Mouse (Mus musculus): ENCODE measurements at regions not wholly inside any gene's neighbourhood (a gene's known extent, or its start where the extent isn't known, plus 50 kb on each side); places are given as distances from the start of the nearest gene placed in this dataset.

DNA sequence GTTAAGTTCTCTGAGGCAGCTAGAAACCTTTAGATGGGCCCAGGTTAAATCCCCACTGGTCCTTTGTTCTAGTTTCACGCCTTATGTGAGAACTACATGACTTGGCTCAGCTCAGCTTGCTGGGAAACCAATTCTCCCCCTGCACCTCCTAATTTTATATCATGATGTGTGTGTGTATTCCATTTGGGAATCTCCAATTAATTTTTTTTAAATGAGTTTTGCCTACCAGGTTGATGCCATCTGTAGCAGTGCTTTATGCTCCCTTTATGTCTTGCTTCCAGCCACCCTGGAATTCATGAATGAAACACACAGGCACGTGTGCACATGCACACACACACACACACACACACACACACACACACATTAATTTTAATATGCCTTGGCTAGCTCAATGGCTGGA is 180.0 kb upstream of the Gli3 start:
- DNase-seq (ENCODE audit: low read depth, low spot score), result no peak
- POLR2A ChIA-PET, result no interaction called here
- CTCF ChIA-PET, result interaction anchor here (1.2 kb wide), 1 partner anchor 85 kb away, joined by 3 read pairs; no protein-coding TSS in a partner anchor
- TF ChIP-seq CTCF (IDR thresholded peaks at IDR 0.05), result no peak
- H3K27me3 ChIP-seq, result no peaks in the 10 kb centered on the region
- ATAC-seq, result no peak
- in situ Hi-C loops (cut with MboI; ENCODE audit: low pct_unique_long_range_greater_than_20kb), result no loop called here

DNA sequence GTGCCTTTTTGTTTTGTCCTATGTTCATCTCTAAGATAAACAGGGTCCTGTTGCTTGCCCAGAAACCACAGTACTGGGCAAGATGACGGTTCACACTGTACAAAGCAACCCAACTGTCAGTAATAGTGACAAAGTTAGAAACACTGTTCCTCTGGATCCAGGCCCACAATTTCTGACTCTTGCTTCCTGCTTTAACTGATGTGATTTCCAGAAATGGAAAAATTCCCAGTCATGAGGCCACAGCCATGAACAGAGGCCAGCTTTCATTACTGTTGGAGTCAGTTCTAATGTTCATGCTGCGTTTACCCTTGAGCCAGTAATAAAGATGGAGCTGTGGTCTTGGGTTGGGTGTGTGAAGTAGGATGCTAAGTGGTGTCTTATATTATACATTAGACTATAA is 164.6 kb upstream of the Gli3 start:
- ATAC-seq (no peak), DNase-seq (ENCODE audit: low read depth, low spot score) (no peak)
- CTCF ChIA-PET, result no interaction called here
- TF ChIP-seq CTCF (IDR thresholded peaks at IDR 0.05), result no peak
- POLR2A ChIA-PET, result no interaction called here
- in situ Hi-C loops (cut with MboI; ENCODE audit: low pct_unique_long_range_greater_than_20kb), result no loop called here
- H3K27me3 ChIP-seq, result peaks cover 6% of the 10 kb centered on the region

DNA sequence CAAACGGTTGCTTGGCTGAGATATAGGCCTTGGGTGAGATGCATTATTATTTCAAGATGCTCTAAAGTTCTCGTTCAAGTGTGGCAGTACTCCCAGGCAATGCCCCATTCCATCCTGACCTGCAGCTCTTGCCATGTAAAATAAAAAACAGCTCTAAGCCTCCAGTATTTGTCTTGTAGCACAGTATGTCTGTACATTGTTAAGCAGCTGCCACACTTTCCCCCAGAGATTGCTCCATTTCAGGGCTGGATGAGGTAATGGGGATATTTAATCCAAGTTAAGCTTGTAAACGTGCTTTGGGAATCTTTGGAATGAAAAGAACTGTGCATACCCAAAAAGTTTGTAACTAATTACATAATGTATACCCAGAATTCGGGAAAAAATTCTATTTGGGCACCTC is 137.6 kb upstream of the Gli3 start:
- TF ChIP-seq CTCF (IDR thresholded peaks at IDR 0.05), result no peak
- CTCF ChIA-PET, result interaction anchor here (1.6 kb wide), 1 partner anchor 22 kb away, joined by 3 read pairs; no protein-coding TSS in a partner anchor
- H3K27me3 ChIP-seq, result no peaks in the 10 kb centered on the region
- ATAC-seq, result no peak
- no peak for DNase-seq (ENCODE audit: low read depth, low spot score)
- in situ Hi-C loops (cut with MboI; ENCODE audit: low pct_unique_long_range_greater_than_20kb), result no loop called here
- POLR2A ChIA-PET, result no interaction called here

DNA sequence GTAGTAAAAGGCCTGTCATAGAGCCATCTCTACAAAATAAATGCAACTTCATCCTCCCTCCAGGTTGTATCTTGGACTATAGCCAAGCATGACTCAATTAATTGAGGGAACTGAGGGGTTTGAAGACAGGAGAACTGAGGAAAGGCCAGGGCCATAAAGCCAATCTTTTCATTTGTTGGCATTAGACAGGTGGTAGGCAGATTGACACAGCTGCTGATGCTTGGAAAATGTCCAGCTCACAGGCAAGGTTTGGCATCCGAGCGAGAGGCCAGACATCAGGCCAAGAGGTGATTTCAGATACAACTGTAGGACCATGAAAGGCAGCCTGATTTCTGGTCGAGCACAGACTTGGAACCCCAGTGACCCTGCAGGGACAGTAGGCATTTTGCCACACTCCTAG is 136.9 kb upstream of the Gli3 start:
- TF ChIP-seq CTCF (IDR thresholded peaks at IDR 0.05), result no peak
- ATAC-seq (no peak), DNase-seq (ENCODE audit: low read depth, low spot score) (no peak)
- ChIA-PET POLR2A (no interaction called here), CTCF (interaction anchor here (1.6 kb wide), 1 partner anchor 21 kb away, joined by 3 read pairs; no protein-coding TSS in a partner anchor)
- H3K27me3 ChIP-seq, result no peaks in the 10 kb centered on the region
- in situ Hi-C loops (cut with MboI; ENCODE audit: low pct_unique_long_range_greater_than_20kb), result no loop called here

DNA sequence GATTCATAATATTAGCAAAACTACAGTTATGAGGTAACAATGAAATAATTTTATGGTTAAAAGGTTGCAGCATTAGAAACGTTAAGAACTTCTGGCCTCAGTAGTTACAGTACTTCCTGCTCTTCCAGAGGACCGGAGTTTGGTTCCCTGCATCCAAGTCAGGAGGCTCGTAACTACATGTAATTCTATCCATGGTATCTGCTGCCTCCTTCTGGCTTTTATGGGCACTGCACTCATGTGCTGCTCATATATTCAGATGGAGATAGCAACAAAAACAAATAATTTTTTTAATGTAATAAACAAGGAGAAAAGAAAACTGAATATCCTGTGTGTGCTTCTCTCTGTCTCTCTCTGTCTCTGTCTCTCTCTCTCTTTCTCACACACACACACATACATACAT is 133.5 kb upstream of the Gli3 start:
- in situ Hi-C loops (cut with MboI; ENCODE audit: low pct_unique_long_range_greater_than_20kb), result no loop called here
- ATAC-seq, result no peak
- TF ChIP-seq CTCF (IDR thresholded peaks at IDR 0.05), result peak; percentile 35
- H3K27me3 ChIP-seq, result no peaks in the 10 kb centered on the region
- POLR2A ChIA-PET, result no interaction called here
- CTCF ChIA-PET, result no interaction called here
- no peak for DNase-seq (ENCODE audit: low read depth, low spot score)

DNA sequence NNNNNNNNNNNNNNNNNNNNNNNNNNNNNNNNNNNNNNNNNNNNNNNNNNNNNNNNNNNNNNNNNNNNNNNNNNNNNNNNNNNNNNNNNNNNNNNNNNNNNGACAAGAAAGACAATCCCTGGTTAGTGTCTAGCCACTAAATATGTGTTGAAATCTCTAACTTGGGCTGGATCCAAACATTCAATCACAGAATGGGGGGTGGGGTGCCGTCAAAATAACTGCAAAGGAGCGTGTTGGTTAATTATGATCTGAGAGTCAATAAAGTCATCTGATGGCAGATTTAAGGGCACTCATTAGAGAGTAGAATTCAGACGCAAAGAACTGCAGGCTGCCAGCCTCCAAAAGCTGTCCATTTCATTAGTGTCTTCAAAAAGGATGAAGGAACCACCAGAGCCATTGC is 119.6 kb upstream of the Gli3 start:
- DNase-seq (ENCODE audit: low read depth, low spot score) (no peak), ATAC-seq (no peak)
- in situ Hi-C loops (cut with MboI; ENCODE audit: low pct_unique_long_range_greater_than_20kb), result no loop called here
- H3K27me3 ChIP-seq, result no peaks in the 10 kb centered on the region
- ChIA-PET CTCF (no interaction called here), POLR2A (interaction anchor here (1.0 kb wide), 1 partner anchor 818 kb away, joined by 5 read pairs; no protein-coding TSS in a partner anchor)
- TF ChIP-seq CTCF (IDR thresholded peaks at IDR 0.05), result no peak

DNA sequence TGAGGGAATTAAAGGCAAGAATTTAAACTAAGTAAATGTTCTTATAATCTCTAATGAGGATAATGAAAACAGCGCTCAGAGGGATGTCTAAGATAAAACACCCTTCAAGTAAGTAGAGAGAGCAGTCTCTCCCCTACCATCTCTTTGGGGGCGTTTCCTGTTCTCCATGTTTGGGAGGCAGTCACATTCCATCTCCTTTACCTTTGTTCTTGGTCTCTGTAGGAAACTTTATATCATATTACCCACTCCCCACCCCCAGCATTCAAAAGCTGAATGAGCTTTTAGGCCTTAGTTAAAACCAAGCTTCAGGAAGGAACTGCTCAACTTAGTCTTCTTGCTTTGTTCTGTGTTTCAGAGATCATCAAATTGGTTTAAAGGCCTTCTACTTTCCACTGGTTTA is 116.2 kb upstream of the Gli3 start:
- ATAC-seq, result no peak
- POLR2A ChIA-PET, result no interaction called here
- in situ Hi-C loops (cut with MboI; ENCODE audit: low pct_unique_long_range_greater_than_20kb), result no loop called here
- TF ChIP-seq CTCF (IDR thresholded peaks at IDR 0.05), result no peak
- no peaks in the 10 kb centered on the region for H3K27me3 ChIP-seq
- CTCF ChIA-PET, result interaction anchor here (1.0 to 1.5 kb wide), 2 partner anchors 20 to 21 kb away, joined by 3 read pairs; no protein-coding TSS in a partner anchor
- no peak for DNase-seq (ENCODE audit: low read depth, low spot score)

DNA sequence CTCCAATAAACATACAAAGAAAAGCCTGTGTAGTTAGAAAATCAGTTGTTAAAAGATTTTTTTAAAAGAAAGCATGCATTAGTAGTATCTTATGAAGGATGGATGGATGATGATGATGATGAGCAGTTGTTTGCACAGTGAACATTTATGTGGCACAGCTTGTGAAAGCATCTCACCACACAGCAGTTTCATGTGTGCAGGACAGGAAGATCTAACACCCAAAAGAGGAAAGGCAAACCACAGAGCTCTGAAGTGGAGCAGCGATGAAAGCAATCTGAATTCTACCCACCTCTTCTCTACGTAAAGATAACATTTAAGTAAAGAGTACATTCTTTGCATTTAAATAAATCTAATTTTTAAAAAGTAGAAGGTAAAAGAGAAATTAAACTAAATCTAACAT is 96.6 kb upstream of the Gli3 start:
- in situ Hi-C loops (cut with MboI; ENCODE audit: low pct_unique_long_range_greater_than_20kb), result no loop called here
- POLR2A ChIA-PET, result no interaction called here

DNA sequence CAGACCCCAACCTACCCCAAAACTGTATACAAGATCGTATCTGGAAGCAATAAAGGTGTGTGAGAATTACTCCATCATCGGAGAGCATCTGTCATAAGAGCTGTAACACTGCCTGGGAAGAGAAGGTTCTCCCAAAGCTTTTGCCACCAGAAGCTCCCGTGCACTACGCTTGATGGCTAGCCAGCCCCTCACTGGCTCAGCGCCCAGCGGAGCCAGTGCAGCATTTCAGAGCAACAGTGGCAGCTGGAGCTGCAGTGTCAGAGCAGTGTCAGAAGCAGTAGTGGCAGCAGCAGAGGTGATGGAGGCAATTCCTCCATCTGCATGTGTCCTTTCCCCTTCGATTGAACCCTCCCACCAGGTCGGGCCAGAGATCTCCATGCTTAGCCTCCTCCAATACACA is 83.0 kb upstream of the Gli3 start:
- ATAC-seq (no peak), DNase-seq (ENCODE audit: low read depth, low spot score) (no peak)
- in situ Hi-C loops (cut with MboI; ENCODE audit: low pct_unique_long_range_greater_than_20kb), result no loop called here
- CTCF ChIA-PET, result no interaction called here
- no peaks in the 10 kb centered on the region for H3K27me3 ChIP-seq
- TF ChIP-seq CTCF (IDR thresholded peaks at IDR 0.05), result no peak
- POLR2A ChIA-PET, result no interaction called here

More for the DNA sequence above, 96.6 kb upstream of the Gli3 start:
- CTCF ChIA-PET, result no interaction called here
- ATAC-seq, result no peak
- TF ChIP-seq CTCF (IDR thresholded peaks at IDR 0.05), result no peak
- H3K27me3 ChIP-seq, result no peaks in the 10 kb centered on the region
- no peak for DNase-seq (ENCODE audit: low read depth, low spot score)

DNA sequence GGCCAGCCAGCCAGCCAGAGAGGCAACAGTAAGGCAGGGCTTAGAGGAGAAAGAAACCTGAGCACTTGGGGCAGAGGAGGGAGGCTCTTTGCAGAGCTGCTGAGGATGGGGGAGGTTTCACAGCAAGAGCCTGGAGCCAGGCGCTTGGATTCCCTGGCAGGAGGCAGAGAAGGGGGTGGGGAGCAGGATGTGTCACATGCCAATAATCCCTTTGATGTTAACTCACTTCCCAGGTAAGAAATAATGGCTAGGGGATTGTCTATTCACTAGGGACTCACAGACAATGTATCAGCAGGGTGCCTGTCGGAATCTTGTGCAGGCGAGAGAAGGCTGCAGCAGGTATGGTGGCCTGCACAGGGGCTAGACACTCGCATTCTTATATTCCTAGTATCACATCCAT is 67.8 kb upstream of the Gli3 start:
- no peaks in the 10 kb centered on the region for H3K27me3 ChIP-seq
- in situ Hi-C loops (cut with MboI; ENCODE audit: low pct_unique_long_range_greater_than_20kb), result no loop called here
- ATAC-seq (no peak), DNase-seq (ENCODE audit: low read depth, low spot score) (no peak)
- no peak for TF ChIP-seq CTCF (IDR thresholded peaks at IDR 0.05)
- CTCF ChIA-PET, result interaction anchor here (1.3 kb wide), 1 partner anchor 14 kb away, joined by 8 read pairs; no protein-coding TSS in a partner anchor
- POLR2A ChIA-PET, result no interaction called here

DNA sequence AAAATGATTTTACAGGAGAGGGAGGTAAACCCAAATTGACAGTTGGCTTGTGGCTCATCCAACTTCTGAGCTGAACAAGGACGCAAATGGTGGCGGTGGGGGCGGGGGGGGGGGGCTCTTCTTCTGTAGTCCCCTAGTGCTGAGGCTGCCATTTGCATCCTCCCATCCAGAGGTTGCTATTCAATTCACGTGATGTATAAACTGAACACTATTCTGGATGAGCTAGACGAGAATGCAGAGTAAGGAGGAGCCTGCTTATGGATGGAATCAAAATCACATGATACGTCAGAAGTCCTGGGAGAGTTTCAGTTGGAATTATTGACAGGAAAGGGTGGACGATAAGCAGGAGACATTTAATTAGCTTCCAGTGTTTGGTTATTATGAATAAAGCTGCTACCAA is 67.3 kb upstream of the Gli3 start:
- ATAC-seq, result no peak
- POLR2A ChIA-PET, result no interaction called here
- no peaks in the 10 kb centered on the region for H3K27me3 ChIP-seq
- TF ChIP-seq CTCF (IDR thresholded peaks at IDR 0.05), result no peak
- in situ Hi-C loops (cut with MboI; ENCODE audit: low pct_unique_long_range_greater_than_20kb), result no loop called here
- no peak for DNase-seq (ENCODE audit: low read depth, low spot score)
- CTCF ChIA-PET, result interaction anchor here (1.3 kb wide), 1 partner anchor 14 kb away, joined by 8 read pairs; no protein-coding TSS in a partner anchor

DNA sequence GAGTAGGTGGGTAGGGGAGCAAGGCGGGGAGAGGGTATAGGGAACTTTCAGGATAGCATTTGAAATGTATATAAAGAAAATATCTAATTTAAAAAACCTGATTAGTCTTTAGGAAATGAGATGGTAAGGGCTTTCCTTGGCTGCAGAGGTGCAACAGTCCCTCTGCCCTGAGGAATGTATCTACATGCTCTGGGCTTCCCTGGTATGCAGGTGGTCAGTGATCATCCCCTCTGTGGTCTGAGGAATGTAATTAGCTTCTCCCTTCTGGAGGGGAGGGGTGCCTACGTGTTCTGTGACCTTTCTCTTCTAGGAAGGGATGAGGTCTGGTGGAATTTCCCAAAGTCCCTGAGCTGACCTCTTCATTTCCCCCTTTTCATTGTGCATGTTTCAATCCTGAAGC is 64.4 kb upstream of the Gli3 start:
- in situ Hi-C loops (cut with MboI; ENCODE audit: low pct_unique_long_range_greater_than_20kb), result no loop called here

More for the DNA sequence above, 64.4 kb upstream of the Gli3 start:
- H3K27me3 ChIP-seq, result no peaks in the 10 kb centered on the region
- CTCF ChIA-PET, result interaction anchor here (0.7 to 1.2 kb wide), 3 partner anchors 15 to 46 kb away, joined by 3 to 4 read pairs (median 3); no protein-coding TSS in a partner anchor
- DNase-seq (ENCODE audit: low read depth, low spot score) (peak; percentile 2), ATAC-seq (peak; percentile 95)
- TF ChIP-seq CTCF (IDR thresholded peaks at IDR 0.05), result no peak
- POLR2A ChIA-PET, result no interaction called here

Data from Patski (cell line).